15 mouse cellular contexts compared by ENCODE assay signal in genomic region chr11:55218473-55218872, GRCm38 (mm10). TPM values are rescaled to one million over a fixed set of nuclear protein-coding genes. Genes with fewer than 3 reads are reported as not detected.
"Had no signal": no experiment of that assay in that cellular context is flagged by ENCODE, and none has a peak within 500 bp of the region (broad histone marks: within the 10 kb centered on the region; RNA-seq: fewer than 3 reads in every experiment).

No protein-coding gene starts in this region.

- H3K27ac ChIP-seq: hindbrain, embryonic 15.5 days; kidney, embryonic 15.5 days; limb, embryonic 13.5 days; lung, embryonic 15.5 days; macrophage; midbrain, embryonic 12.5 days; stomach, postnatal 0 days had no signal

- H3K4me2 ChIP-seq: hindbrain, embryonic 15.5 days; kidney, embryonic 15.5 days; limb, embryonic 13.5 days; lung, embryonic 15.5 days; midbrain, embryonic 12.5 days had no signal

- ATAC-seq: midbrain, embryonic 16.5 days had no signal

- H3K4me3 ChIP-seq: hindbrain, embryonic 15.5 days; kidney, embryonic 15.5 days; limb, embryonic 13.5 days; liver, embryonic 15.5 days; lung, embryonic 15.5 days; megakaryocyte, embryonic 14.5 days; midbrain, embryonic 12.5 days had no signal

- H3K9ac ChIP-seq: hindbrain, embryonic 15.5 days; kidney, embryonic 15.5 days; limb, embryonic 13.5 days; liver, embryonic 15.5 days; lung, embryonic 15.5 days; midbrain, embryonic 12.5 days had no signal

- DNase-seq: layer of hippocampus, adult 9-11 months; layer of hippocampus, postnatal 36 days; lung, postnatal 14 days; right cerebral cortex, adult 18-20 months; thymus, postnatal 4 days had no signal

- H3K27me3 ChIP-seq: hindbrain, embryonic 15.5 days; kidney, embryonic 15.5 days; limb, embryonic 13.5 days; liver, embryonic 15.5 days; lung, embryonic 15.5 days; megakaryocyte, embryonic 14.5 days; midbrain, embryonic 12.5 days had no signal

- H3K9me3 ChIP-seq: hindbrain, embryonic 15.5 days; kidney, embryonic 15.5 days; limb, embryonic 13.5 days; liver, embryonic 15.5 days; lung, embryonic 15.5 days; megakaryocyte, embryonic 14.5 days; midbrain, embryonic 12.5 days had no signal

- H3K4me1 ChIP-seq: hindbrain, embryonic 15.5 days; limb, embryonic 13.5 days; midbrain, embryonic 12.5 days had no signal

RNA-seq across cellular contexts. Expression of gene Slc36a2, which starts 33.6 kb away (rescaled TPM):
- polyA plus RNA-seq: macrophage; midbrain, embryonic 12.5 days had no signal
